Mouse (Mus musculus): ENCODE data around the gene Gpr27.

Gene Gpr27

DNA sequence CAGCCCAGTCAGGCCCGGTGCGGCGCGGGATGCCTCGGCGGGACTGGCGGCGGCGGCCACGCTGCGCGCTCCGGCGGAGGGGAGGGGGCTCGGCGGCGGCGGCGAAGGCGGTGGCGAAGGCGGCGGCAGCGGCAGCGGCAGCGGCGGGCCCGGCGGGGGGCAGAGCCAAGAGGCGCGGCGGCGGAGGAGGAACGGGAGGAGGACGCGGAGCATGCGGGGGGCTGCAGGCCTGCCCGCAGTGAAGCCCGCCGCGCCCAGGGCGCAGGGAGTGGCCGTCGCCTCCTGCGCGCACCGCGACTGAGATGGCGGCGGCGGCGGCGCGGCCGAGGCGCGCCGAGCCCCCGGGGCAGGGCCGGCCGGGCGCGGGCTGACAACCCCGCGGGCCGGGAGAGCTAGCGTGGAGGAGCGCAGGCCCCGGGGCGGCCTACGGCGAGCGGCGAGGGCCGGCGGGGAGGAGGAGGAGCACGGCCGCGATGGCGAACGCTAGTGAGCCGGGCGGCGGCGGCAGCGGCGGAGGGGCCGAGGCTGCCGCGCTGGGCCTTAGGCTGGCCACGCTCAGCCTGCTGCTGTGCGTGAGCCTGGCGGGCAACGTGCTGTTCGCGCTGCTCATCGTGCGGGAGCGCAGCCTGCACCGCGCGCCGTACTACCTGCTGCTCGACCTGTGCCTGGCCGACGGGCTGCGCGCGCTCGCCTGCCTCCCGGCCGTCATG is at the start of gene Gpr27:
TSS of gene Gpr27 (plus strand) at position 474 of the 710 bp plus-strand sequence.
- TF ChIP-seq GATA4 (IDR thresholded peaks at IDR 0.05; ENCODE audit: insufficient replicate concordance, low read length) = no peak

DNA sequence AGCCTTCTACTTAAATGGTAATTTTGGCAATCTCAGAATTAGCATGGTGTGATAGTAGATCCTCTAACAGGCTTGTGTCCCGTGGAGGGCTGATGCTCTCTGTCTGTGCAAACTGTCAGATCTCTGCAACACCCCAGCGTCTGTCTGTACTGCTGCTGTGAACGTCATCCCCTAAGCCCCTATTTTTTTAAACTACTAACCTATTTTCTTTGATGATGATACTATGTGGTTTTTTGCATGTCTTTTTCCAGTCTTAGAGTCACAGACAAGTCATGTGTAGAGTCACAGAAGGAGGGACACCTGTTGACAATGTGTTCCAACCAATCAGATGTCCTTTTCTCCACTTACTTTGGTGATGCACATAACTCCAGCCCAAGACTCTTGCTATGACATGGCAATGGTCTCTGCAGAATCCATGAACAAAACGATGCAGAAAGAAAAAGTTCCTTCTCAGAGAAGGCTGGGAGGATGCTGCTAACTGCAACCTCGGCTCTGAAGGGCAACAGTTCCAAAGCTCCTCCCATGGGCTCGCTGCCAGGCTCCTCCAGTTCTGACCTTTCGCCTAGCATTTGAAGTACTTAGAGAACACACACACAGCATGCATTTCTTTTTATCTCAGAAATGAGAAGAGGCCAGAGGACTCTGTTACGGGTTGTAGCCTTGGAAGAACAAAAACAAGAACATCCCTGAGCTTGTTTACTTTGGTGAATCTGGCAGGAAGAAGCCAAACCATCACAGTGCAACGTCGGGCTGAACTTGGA is 48.9 kb upstream of the Gpr27 start:
- TF ChIP-seq GATA4 (IDR thresholded peaks at IDR 0.05; ENCODE audit: insufficient replicate concordance, low read length) = peak; percentile 73; the same call in 1 of the 2 replicates

DNA sequence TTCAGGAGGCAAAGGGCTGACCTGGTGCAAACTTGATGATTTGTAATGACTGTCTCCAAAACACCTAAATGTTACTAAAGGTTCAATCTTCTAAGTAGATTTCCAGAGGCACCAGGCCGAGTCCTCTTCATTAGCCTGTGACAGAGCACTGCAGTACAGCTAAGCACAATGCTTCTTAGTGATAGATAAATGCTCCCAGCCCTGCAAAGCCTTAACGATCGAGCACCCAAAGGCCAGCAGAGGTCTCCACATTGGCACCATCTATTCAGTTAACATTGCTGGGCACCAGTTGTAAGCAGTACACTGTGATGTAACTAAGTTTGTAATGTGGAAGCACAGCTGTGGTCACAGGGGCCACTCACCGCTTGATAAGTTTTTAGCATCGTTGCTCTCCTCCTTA is 48.1 kb upstream of the Gpr27 start:
- no peak for TF ChIP-seq GATA4 (IDR thresholded peaks at IDR 0.05; ENCODE audit: insufficient replicate concordance, low read length)

DNA sequence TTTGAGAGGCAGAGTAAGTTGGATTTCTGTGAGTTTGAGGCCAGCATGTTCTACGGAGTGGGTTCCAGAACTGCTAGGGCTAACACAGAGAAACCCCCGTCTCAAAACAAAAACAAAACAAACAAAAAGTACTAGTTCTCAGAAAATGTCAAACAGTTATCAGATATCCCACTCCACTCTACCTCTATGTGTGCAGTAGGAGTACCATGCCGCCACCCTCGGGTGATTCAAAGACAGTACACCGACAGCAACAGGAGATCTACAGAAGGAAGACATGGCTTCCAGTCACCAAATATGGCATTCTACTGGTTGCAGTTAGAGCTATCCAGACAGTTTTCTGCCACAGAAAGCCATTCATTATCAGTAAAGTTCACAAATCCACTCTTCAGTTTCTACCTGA is 47.6 kb upstream of the Gpr27 start:
- TF ChIP-seq GATA4 (IDR thresholded peaks at IDR 0.05; ENCODE audit: insufficient replicate concordance, low read length) = no peak

DNA sequence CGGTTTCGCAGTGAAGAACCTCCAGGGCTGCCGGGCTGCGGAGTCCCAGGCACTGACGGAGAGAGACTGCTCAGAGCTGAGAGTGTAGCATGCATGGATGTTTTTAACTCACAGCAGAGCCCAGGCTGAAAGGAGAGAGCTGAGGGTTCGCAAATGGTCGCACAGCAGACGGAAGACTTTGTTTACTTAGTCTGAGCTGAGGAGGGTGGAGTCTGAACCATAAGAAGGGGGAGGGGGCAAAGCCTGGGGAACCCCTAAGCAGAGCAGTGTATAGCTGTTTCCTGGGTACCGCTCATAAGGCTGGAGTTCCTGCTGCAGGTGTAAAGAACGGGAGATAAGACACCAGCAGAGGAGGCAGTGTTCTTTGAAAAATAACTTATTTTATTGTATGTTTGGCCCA is 46.1 kb upstream of the Gpr27 start:
- no peak for TF ChIP-seq GATA4 (IDR thresholded peaks at IDR 0.05; ENCODE audit: insufficient replicate concordance, low read length)

DNA sequence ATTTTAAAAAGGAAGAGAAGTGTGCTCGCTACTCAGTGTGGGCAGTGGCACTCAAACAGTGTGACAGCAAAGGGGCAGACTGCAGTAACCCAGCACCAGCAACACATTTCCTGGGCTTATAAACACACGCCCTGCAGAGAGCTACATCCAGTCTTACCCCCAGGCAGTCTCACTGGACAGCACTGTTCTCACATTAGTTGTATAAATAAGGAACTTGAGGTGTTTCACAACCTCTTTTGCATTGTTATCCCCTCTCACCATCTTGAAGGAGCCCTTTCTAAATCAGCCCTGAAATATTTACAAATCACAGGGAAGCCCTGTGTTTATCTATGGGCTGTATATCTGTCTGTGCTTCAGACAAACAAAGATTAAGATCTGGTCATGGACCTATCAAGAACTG is 43.2 kb upstream of the Gpr27 start:
- no peak for TF ChIP-seq GATA4 (IDR thresholded peaks at IDR 0.05; ENCODE audit: insufficient replicate concordance, low read length)

DNA sequence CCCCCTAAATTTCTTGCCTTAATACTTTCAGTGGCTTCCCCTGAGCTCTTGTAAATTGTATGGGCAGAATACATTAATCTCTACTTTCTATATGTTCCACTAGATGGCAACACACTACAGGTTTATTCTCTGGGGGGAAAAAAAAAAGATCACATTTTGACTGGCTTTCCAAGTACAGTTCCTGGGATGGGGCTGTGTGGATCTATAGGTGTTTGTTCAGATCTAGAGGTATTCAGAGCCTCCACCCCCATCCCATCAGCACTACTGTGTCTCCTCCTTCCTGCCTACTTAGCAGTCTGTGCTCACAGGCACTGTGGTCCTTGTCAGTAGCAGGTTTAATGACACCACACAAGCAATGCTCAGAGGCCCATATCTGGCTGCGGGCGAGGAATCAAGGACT is 40.1 kb upstream of the Gpr27 start:
- TF ChIP-seq GATA4 (IDR thresholded peaks at IDR 0.05; ENCODE audit: insufficient replicate concordance, low read length) = no peak

DNA sequence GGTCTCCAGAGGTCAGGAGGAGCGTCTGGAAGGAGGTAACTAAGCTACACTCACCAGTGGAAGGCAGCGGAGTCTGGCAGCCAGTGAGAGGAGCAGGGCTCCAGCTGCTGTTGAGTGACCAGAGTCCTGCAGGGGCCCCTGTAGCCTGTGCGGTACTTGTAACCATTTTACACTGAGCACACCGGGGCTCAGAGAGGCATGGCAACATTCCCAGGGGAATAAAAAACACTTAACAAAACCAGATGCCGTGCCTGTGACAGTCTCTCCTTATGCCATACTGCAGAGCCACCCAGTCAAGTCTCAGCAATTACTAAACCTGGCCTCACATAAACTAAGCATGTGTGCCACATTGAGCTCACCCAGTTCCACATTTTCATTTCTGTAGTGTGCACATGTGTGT is 38.1 kb upstream of the Gpr27 start:
- TF ChIP-seq GATA4 (IDR thresholded peaks at IDR 0.05; ENCODE audit: insufficient replicate concordance, low read length) = no peak

DNA sequence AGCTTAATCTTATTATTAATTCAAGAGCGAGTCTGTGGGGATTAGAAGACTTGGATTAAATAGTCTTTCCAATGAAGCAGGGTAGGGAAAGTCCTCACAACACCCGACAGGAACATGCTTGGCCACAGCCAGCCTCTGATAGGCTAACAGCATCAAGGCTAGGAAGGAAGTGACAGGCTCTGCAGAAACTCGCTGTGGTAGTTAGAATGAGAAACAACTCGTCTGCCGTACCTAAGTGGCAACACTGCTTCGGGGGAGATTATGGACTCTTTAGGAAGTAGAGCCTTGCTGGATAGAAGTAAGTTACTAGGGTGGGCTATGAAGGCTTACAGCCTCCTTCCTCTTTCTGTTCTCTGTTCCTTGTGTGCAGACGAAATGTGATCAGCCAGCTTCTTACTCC is 37.0 kb upstream of the Gpr27 start:
- no peak for TF ChIP-seq GATA4 (IDR thresholded peaks at IDR 0.05; ENCODE audit: insufficient replicate concordance, low read length)

DNA sequence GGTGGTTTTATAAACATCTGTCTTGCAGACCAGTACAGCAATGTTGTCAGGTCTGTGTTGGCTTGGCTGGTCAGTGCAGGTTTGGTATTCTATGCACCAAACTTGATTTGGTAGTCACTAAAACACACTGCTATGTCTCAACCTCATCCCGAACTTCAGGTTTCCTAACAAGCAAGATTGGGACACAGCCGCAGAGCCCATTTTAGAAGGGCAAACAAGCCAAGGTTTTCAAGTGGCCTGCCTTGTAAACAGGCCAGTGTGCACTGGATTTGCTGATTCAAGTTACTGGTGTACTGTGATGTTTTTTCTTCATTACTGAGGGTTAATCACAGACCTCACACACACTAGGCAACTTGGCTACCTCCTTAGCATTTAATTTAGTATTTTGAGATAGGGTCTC is 36.4 kb upstream of the Gpr27 start:
- no peak for TF ChIP-seq GATA4 (IDR thresholded peaks at IDR 0.05; ENCODE audit: insufficient replicate concordance, low read length)

DNA sequence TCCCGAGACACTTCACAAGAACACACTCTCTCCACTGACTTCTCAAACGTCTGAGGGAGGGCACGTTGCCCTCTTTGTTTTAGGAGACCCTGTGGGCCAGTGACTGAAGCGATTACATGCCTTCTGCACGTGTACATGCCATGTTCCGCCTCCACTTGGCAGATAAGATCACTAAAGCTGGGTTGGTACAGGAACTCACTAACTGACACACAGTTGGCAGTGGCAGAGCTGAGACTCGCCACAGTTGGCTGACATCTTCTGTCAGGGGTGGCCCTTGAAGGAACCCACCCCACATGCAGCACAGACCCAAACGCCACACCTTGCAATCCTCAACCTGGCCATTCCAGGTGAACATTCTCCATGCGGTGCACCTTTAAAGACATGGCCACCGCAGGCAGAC is 33.9 kb upstream of the Gpr27 start:
- TF ChIP-seq GATA4 (IDR thresholded peaks at IDR 0.05; ENCODE audit: insufficient replicate concordance, low read length) = no peak

DNA sequence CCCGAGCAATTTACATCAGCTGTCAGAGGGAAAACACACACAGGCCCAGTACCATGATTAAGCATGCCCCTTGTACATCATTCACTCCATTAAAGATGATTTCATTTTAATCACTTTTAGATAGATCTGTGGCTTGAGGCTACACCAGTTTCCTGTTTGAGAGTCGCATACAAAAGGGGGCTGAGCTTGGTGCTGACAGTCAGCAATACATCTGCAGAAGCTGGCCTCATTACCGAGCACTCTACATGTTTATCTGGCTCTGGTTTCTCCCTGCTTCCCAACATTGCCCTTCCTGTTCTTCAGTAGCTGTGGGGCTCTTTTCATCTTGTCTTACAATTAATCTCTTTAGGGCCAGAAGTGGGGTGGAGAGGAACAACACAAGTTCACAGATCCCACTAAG is 32.0 kb upstream of the Gpr27 start:
- no peak for TF ChIP-seq GATA4 (IDR thresholded peaks at IDR 0.05; ENCODE audit: insufficient replicate concordance, low read length)

DNA sequence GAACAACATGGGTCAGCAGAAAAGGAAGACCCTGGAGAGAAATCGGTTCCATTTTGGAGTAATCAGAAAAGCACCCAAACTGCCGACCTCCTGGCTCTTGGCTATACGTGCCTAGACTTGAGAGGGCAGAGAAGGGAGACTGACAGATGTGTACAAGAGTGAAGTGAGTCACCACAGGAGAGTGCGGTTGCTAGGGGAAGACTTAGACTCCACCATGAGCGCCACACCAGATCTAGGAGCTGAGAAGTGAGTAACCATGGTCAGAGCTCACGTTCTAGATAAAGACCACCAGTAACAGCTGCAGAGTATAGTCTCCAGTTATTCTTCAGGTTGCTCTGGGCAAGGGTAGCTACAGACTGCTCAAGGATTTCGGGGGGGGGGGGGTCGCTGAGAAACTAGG is 29.2 kb upstream of the Gpr27 start:
- TF ChIP-seq GATA4 (IDR thresholded peaks at IDR 0.05; ENCODE audit: insufficient replicate concordance, low read length) = no peak

DNA sequence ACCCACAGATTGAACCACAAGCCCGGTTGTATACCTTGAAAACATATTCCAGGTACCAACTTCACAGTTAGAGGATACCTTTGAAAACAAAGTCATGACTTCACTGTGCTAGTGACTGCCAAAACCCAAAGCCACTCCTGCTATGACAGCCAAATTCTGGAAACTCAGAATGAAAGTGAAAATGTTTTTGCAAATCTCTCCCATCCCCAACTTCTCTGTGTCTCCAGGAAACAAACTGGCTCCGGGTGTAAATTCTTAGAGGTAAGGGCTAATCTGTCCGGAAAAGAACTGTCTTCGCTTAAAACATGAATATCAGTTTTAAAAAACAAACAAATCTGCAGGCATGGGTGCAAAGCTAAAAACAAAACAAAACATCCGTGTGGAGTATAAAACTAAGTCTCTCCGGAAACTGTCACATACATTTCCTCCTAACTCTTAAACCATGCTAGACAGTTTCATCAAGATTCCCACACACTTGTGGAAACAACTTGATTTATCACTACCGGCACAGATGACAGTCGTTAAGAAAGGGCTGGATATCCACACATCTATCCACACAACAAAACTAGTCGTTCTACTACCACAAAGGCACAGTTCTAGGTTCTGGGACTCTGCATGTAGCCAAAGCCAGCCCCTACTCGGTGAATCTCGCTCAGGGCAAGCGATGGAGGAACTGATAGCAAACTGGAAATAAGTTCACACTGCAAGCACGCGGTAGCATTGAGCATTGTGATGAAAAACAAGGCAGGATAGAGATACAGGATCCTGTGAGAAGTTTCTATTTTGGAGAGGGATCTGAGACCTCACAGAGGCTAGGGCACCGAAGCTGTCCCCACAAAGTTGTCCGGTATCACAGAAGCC is 26.8 kb upstream of the Gpr27 start:
- no peak for TF ChIP-seq GATA4 (IDR thresholded peaks at IDR 0.05; ENCODE audit: insufficient replicate concordance, low read length)

DNA sequence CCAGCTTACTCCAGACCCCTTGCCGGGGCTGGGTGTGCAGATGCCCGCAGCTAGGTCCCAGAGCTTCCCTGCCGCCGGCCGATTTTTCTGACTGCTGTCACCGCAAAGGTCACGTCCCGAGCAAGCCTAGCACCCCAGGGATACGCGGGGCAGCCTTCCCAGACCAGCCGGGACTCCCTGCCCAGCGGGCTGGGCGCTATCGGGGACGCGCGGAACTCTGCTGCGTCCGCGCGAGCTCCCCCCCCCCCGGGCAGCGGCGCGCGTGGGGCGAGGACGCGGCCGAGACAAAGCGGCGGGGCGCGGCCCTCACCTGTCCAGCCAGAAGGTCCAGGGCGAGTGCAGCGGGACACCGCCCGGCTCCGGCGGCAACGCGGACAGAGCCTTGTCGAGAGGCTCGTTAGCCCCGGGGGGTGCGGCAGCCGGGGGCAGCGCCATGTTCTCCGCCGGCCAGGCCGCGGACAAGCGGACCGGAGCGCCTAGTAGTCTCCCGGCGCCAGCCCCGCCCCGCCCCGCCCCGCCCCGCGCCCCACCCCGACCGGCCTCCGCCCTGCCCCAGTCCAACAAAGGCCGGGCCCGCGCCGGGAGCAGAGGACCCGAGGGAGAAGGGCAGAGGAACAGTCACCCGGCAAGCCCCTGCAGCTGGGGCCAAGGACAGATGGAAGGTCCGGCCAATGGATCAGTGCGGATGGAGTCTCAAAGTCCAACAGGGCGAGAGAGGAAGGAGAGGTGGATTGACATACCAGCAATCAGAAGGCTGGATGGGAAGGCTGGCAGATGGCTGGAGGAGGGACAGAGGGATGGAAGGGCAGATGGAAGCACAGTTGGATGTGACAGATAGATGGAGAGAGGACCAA is 25.9 kb upstream of the Gpr27 start, which contains the start of the genes Eif4e3 and Gm20696:
TSS of gene Eif4e3 (minus strand) at position 454 of the 854 bp plus-strand sequence.
TSS of gene Gm20696 (minus strand) at position 480 of the 854 bp plus-strand sequence.
- TF ChIP-seq GATA4 (IDR thresholded peaks at IDR 0.05; ENCODE audit: insufficient replicate concordance, low read length) = no peak

Measured in liver, adult (tissue).